Mouse (Mus musculus) MEL (cell line): Measurements from ENCODE around the gene Rhoq.

ENCODE experiments used
- CHD1 ChIP-seq: IDR thresholded peaks from 2 replicates; pipeline ENCODE4 v1.6.1; 2012; ENCODE audit warnings: low read depth, mild to moderate bottlenecking, inconsistent platforms, low read length, improper control_type of control experiment
- CTCF ChIP-seq, 3 experiments: IDR thresholded peaks in 2 of 3; conservative IDR thresholded peaks in 1 of 3; 2 replicates each; pipeline ENCODE4 v1.5.1; 2011 to 2012; ENCODE audit warnings: low read length in 3 of 3, low read depth in 2 of 3, mild to moderate bottlenecking in 2 of 3, improper control_type of control experiment in 1 of 3, inconsistent platforms in 1 of 3, mixed read lengths in 1 of 3, moderate library complexity in 1 of 3; ENCODE audit not compliant: control insufficient read depth in 1 of 3, insufficient read depth in 1 of 3, poor library complexity in 1 of 3, severe bottlenecking in 1 of 3
- E2F4 ChIP-seq: IDR thresholded peaks from 2 replicates; pipeline ENCODE4 v1.6.1; 2011; ENCODE audit warnings: low read depth, low read length, improper control_type of control experiment, borderline replicate concordance
- EP300 ChIP-seq, 2 experiments: IDR thresholded peaks; 2 replicates each; pipeline ENCODE4 v1.6.1; 2011; ENCODE audit warnings: improper control_type of control experiment in 2 of 2, low read length in 2 of 2, low read depth in 1 of 2, mild to moderate bottlenecking in 1 of 2
- GATA1 ChIP-seq: IDR thresholded peaks from 2 replicates; pipeline ENCODE4 v1.6.1; 2011; ENCODE audit warnings: low read depth, low read length, improper control_type of control experiment
- POLR2A ChIP-seq, 2 experiments: IDR thresholded peaks; 2 replicates each; pipeline ENCODE4 v1.6.1; 2011 to 2012; ENCODE audit warnings: low read length in 2 of 2, mild to moderate bottlenecking in 2 of 2, control low read depth in 1 of 2, improper control_type of control experiment in 1 of 2, low read depth in 1 of 2, moderate library complexity in 1 of 2; ENCODE audit not compliant: control insufficient read depth in 1 of 2, insufficient read depth in 1 of 2, poor library complexity in 1 of 2
- ZNF384 ChIP-seq: IDR thresholded peaks from 2 replicates; pipeline ENCODE4 v1.6.1; 2012; ENCODE audit warnings: low read depth, mild to moderate bottlenecking, inconsistent platforms, low read length, improper control_type of control experiment

DNA sequence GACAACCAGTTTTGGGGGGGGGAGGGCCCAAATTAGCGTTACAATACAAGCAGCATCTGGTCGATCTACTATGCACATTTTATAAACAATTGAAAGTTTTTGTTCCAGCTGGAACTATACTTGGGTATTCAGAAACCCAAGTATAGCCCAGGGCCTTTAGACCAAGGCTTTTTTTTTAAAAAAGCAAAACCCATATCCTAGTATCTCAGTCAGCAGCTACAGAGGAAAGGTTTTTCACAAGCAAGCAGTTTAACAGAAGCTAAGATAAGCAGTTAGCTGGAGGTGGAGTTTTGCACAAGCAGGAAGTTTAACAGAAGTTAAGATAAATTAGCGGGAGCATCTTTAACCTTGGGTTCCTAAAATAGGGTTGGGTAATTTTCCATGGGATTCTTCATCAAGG lies 36.0 kb upstream of the Rhoq start:
- TF ChIP-seq POLR2A (IDR thresholded peaks at IDR 0.05; ENCODE audit: control insufficient read depth in 1 of 2, insufficient read depth in 1 of 2, low read depth in 1 of 2, low read length in 2 of 2, poor library complexity in 1 of 2) (no peak), CHD1 (no peak), CTCF (IDR thresholded peaks at IDR 0.05 in 2 of 3, conservative IDR thresholded peaks at IDR 0.05 in 1 of 3; ENCODE audit: control insufficient read depth in 1 of 3, insufficient read depth in 1 of 3, low read depth in 2 of 3, low read length in 3 of 3, poor library complexity in 1 of 3, severe bottlenecking in 1 of 3) (no peak), EP300 (IDR thresholded peaks at IDR 0.05; ENCODE audit: low read depth in 1 of 2, low read length in 2 of 2) (peak in 1 of 2 experiments; percentile 77; a peak in 3 of 4 replicates), E2F4 (no peak), GATA1 (peak; percentile 45; the same call in 1 of the 2 replicates), ZNF384 (peak; percentile 62)
